Mouse (Mus musculus) stomach, postnatal 0 days (tissue): ENCODE measurements at regions not wholly inside any gene's neighbourhood (a gene's known extent, or its start where the extent isn't known, plus 50 kb on each side); places are given as distances from the start of the nearest gene placed in this dataset.

Experiments used
- CTCF ChIP-seq: IDR thresholded peaks from 2 replicates; pipeline ENCODE4 v1.5.1; 2016; ENCODE audit warnings: antibody characterized with exemption, low read depth, mild to moderate bottlenecking, moderate library complexity
- EP300 ChIP-seq: optimal IDR thresholded peaks from 2 replicates; pipeline ENCODE3; 2016; ENCODE audit warnings: antibody characterized with exemption

- TF ChIP-seq CTCF (no peak), EP300 (no peak)
Measured at GRCm38 (mm10) chr2:74451038-74451437, 128.2 kb downstream of the Lnpk start.
